In the genomic region with DNA sequence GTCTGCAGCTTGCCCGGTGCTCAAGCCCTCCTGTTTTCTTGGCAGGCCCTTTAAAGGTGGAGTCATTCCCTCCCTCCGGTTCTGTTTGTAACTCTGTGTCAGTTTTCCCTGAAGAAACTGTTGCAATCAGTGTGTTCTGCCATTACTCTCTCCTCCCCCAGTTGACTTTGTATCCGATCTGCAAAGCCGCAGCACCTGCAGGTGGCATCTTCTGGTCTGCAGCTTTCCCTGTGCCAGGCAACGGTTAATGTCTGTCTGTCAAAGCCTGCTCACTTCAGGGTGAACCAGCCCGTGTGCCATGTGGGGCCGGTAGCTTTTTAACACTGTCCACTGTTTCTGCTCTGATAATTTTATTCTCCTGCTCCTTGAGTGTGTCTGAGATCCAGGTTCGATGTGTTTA, we compare ENCODE assay signal across 11 mouse cellular contexts. TPM values are rescaled to one million over a fixed set of nuclear protein-coding genes. Genes with fewer than 3 reads are reported as not detected.
DNase-seq lines count a peak whose midpoint lies in the region; ATAC-seq and TF ChIP-seq lines count a peak whose summit lies in the region.
"Had no signal": no experiment of that assay in that cellular context is flagged by ENCODE, and none has a peak within 500 bp of the region (broad histone marks: within the 10 kb centered on the region; RNA-seq: fewer than 3 reads in every experiment).

No protein-coding gene starts in this region.

- H3K9me3 ChIP-seq in hindbrain, embryonic 14.5 days (ENCODE audit: control insufficient read depth, low read length), result no peaks in the 10 kb centered on the region
- H3K9me3 ChIP-seq in hindbrain, embryonic 11.5 days (ENCODE audit: control insufficient read depth, low read length), result no peaks in the 10 kb centered on the region
- H3K9me3 ChIP-seq in stomach, embryonic 14.5 days (ENCODE audit: control insufficient read depth, low read depth, low read length), result no peaks in the 10 kb centered on the region
- H3K9me3 ChIP-seq in stomach, postnatal 0 days (ENCODE audit: control insufficient read depth, low read length), result no peaks in the 10 kb centered on the region
- H3K9me3 ChIP-seq: lung, embryonic 15.5 days had no signal

- peaks cover 30% of the 10 kb centered on the region for H3K4me1 ChIP-seq in hindbrain, embryonic 14.5 days (replicated peaks; ENCODE audit: control insufficient read depth, insufficient read depth, low read length)
- H3K4me1 ChIP-seq in hindbrain, embryonic 11.5 days (replicated peaks; ENCODE audit: control insufficient read depth, insufficient read depth, low read length), result peaks cover 6% of the 10 kb centered on the region
- H3K4me1 ChIP-seq in stomach, embryonic 14.5 days (ENCODE audit: control insufficient read depth, insufficient read depth, low read length), result peaks cover 37% of the 10 kb centered on the region
- peaks cover 9% of the 10 kb centered on the region; the same call in 1 of the 2 replicates for H3K4me1 ChIP-seq in stomach, postnatal 0 days (replicated peaks; ENCODE audit: control insufficient read depth, insufficient read depth)

- no peak for TF ChIP-seq CTCF in stomach, postnatal 0 days (IDR thresholded peaks at IDR 0.05; ENCODE audit: low read depth)

- peak overlapping the region; percentile 29; the same call in 1 of the 2 replicates for H3K27ac ChIP-seq in hindbrain, embryonic 14.5 days
- H3K27ac ChIP-seq in hindbrain, embryonic 11.5 days (ENCODE audit: low read depth, low read length), result no peak overlapping the region
- peak overlapping the region; percentile 17; the same call in 1 of the 2 replicates for H3K27ac ChIP-seq in stomach, embryonic 14.5 days (ENCODE audit: low read length)
- no peak overlapping the region; the same call in 1 of the 2 replicates for H3K27ac ChIP-seq in stomach, postnatal 0 days (replicated peaks)

- no peak overlapping the region for H3K4me2 ChIP-seq in hindbrain, embryonic 14.5 days (replicated peaks)
- no peak overlapping the region for H3K4me2 ChIP-seq in hindbrain, embryonic 11.5 days (replicated peaks; ENCODE audit: low read depth, low read length)
- no peak overlapping the region for H3K4me2 ChIP-seq in stomach, embryonic 14.5 days (replicated peaks; ENCODE audit: low read depth, low read length)
- no peak overlapping the region for H3K4me2 ChIP-seq in stomach, postnatal 0 days (replicated peaks; ENCODE audit: low read depth)
- H3K4me2 ChIP-seq: lung, embryonic 15.5 days had no signal

- H3K4me3 ChIP-seq in hindbrain, embryonic 14.5 days (replicated peaks; ENCODE audit: low read length), result no peak overlapping the region
- no peak overlapping the region for H3K4me3 ChIP-seq in hindbrain, embryonic 11.5 days (ENCODE audit: low read depth, low read length)
- no peak overlapping the region for H3K4me3 ChIP-seq in stomach, embryonic 14.5 days (ENCODE audit: low read depth, low read length)
- H3K4me3 ChIP-seq in stomach, postnatal 0 days (ENCODE audit: low read depth, low read length), result no peak overlapping the region
- H3K4me3 ChIP-seq: lung, embryonic 15.5 days had no signal

- ATAC-seq in hindbrain, embryonic 14.5 days (ENCODE audit: low FRiP score), result no peak
- no peak for ATAC-seq in hindbrain, embryonic 11.5 days (ENCODE audit: low FRiP score)
- no peak for ATAC-seq in stomach, embryonic 14.5 days (ENCODE audit: insufficient number of reproducible peaks, insufficient read depth, low FRiP score, low read depth)
- ATAC-seq in stomach, postnatal 0 days (ENCODE audit: low FRiP score, low TSS enrichment), result no peak

- no peaks in the 10 kb centered on the region for H3K27me3 ChIP-seq in hindbrain, embryonic 14.5 days (ENCODE audit: control insufficient read depth, insufficient read depth, low read length)
- H3K27me3 ChIP-seq in hindbrain, embryonic 11.5 days (ENCODE audit: control insufficient read depth, insufficient read depth, low read length), result no peaks in the 10 kb centered on the region
- H3K27me3 ChIP-seq in stomach, embryonic 14.5 days (ENCODE audit: control insufficient read depth, insufficient read depth, low read length), result no peaks in the 10 kb centered on the region
- no peaks in the 10 kb centered on the region for H3K27me3 ChIP-seq in stomach, postnatal 0 days (ENCODE audit: control insufficient read depth, insufficient read depth, low read length)
- H3K27me3 ChIP-seq: lung, embryonic 15.5 days had no signal

- 44% methylated on average over 8 of the region's 8 CpGs for WGBS in hindbrain, embryonic 14.5 days
- 68% methylated on average over 8 of the region's 8 CpGs for WGBS in hindbrain, embryonic 11.5 days
- WGBS in stomach, embryonic 14.5 days, result 38% methylated on average over 8 of the region's 8 CpGs
- 30% methylated on average over 8 of the region's 8 CpGs for WGBS in stomach, postnatal 0 days

- TF ChIP-seq EP300 in stomach, postnatal 0 days (optimal IDR thresholded peaks at IDR 0.05), result no peak

- DNase-seq in hindbrain, embryonic 14.5 days (ENCODE audit: low spot score), result no peak
- no peak for DNase-seq in hindbrain, embryonic 11.5 days (ENCODE audit: low spot score)
- DNase-seq in stomach, postnatal 0 days (ENCODE audit: low spot score), result no peak
- peak; percentile 21 to 32 for DNase-seq in natural killer cell, adult 2 months (ENCODE audit: low spot score in 2 of 2)
- no peak for DNase-seq in gastrocnemius, adult 18-20 months (ENCODE audit: low spot score)
- no peak for DNase-seq in frontal cortex, postnatal 36 days (ENCODE audit: low spot score in 2 of 2)
- no peak for DNase-seq in adipocyte (ENCODE audit: low spot score)
- DNase-seq: cerebellum, postnatal 36 days; right cerebral cortex, postnatal 25 days had no signal

- H3K9ac ChIP-seq in hindbrain, embryonic 14.5 days, result no peak overlapping the region
- no peak overlapping the region for H3K9ac ChIP-seq in hindbrain, embryonic 11.5 days (ENCODE audit: low read depth, low read length)
- no peak overlapping the region for H3K9ac ChIP-seq in stomach, embryonic 14.5 days (replicated peaks; ENCODE audit: low read depth, low read length)
- no peak overlapping the region for H3K9ac ChIP-seq in stomach, postnatal 0 days (ENCODE audit: low read length)
- H3K9ac ChIP-seq: lung, embryonic 15.5 days had no signal

- peaks cover 7% of the 10 kb centered on the region; the same call in 1 of the 2 replicates for H3K36me3 ChIP-seq in hindbrain, embryonic 14.5 days (replicated peaks; ENCODE audit: control insufficient read depth, insufficient read depth)
- no peaks in the 10 kb centered on the region for H3K36me3 ChIP-seq in hindbrain, embryonic 11.5 days (ENCODE audit: control insufficient read depth, insufficient read depth, low read length)
- no peaks in the 10 kb centered on the region for H3K36me3 ChIP-seq in stomach, embryonic 14.5 days (ENCODE audit: control insufficient read depth, insufficient read depth, low read length)
- no peaks in the 10 kb centered on the region for H3K36me3 ChIP-seq in stomach, postnatal 0 days (ENCODE audit: control insufficient read depth, insufficient read depth, low read length)
- H3K36me3 ChIP-seq: lung, embryonic 15.5 days had no signal

RNA-seq across cellular contexts. Expression of a gene that starts 29.4 kb away (rescaled TPM):
- polyA plus RNA-seq in hindbrain, embryonic 14.5 days (2014; fragmentation: Nextera tagmentation; extraction: Ambion mirVana), result 6.6 and 6.7 TPM in 2 replicates
- 4.8 and 6.5 TPM in 2 replicates for polyA plus RNA-seq in hindbrain, embryonic 11.5 days (2014; fragmentation: Nextera tagmentation; extraction: Ambion mirVana)
- polyA plus RNA-seq in stomach, embryonic 14.5 days (2014; fragmentation: Nextera tagmentation; extraction: Ambion mirVana), result 2.8 and 2.9 TPM in 2 replicates
- polyA plus RNA-seq in stomach, postnatal 0 days (2015; fragmentation: Nextera tagmentation; extraction: Ambion mirVana), result 0.79 and 0.98 TPM in 2 replicates
- under 1 TPM; 0.33 to 0.66 TPM for total RNA-seq in gastrocnemius, adult 18-20 months (2021)

Comparison
In these comparisons a context has a peak if more than half of its experiments do, and no peak if none do; other contexts are left out.
1. H3K27ac ChIP-seq: peak in hindbrain, embryonic 14.5 days (single experiment) and stomach, embryonic 14.5 days (single experiment); none in hindbrain, embryonic 11.5 days (single experiment) and stomach, postnatal 0 days (single experiment).
2. DNase-seq: peak in natural killer cell, adult 2 months (2 of 2); none in hindbrain, embryonic 14.5 days (single experiment), hindbrain, embryonic 11.5 days (single experiment), stomach, postnatal 0 days (single experiment), gastrocnemius, adult 18-20 months (single experiment), frontal cortex, postnatal 36 days (0 of 2) and adipocyte (single experiment).